Mouse (Mus musculus): Measurements from ENCODE around the gene 9930111J21Rik2.
"Not testable (repeated sequence)": the region's sequence is repeated elsewhere in the genome, so short reads cannot be mapped to it uniquely, and the experiment has no call there.

GRCm38 (mm10) chr11:49076001-49076757, 25.1 kb upstream of the 9930111J21Rik2 start, which contains the start of gene Ifi47:
- not testable (repeated sequence) for TF ChIP-seq POLR2A (IDR thresholded peaks at IDR 0.05; ENCODE audit: borderline replicate concordance, extremely low read depth, low read depth, low read length); CTCF (IDR thresholded peaks at IDR 0.05; ENCODE audit: insufficient read depth, low read length)

Measured in lung, adult 2 months (tissue).